In the genomic region with DNA sequence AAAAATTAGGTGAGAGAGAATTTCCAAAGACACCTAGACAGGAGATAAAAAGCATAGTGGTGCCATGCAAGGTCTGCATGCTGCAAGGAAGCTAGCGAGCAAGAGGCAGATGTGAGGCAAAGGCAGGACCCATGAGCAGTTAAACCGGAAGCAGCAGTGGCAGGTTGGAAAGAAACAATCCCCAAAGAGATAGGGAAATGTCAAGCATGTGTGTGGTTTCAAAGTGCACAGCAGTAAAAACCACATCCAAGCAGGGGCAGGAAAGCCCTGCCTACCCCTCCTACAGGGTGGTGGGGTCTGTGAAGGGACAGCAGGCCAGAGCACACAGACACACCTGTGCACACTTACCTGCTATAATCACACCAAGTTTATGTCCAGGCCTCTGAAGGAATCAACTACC, we compare ENCODE assay signal across 22 mouse cellular contexts.
A peak's percentile ranks its signal among the peaks of the same experiment; 100 is the strongest.
DNase-seq lines count a peak whose midpoint lies in the region; ATAC-seq lines count a peak whose summit lies in the region.
"Had no signal": no experiment of that assay in that cellular context is flagged by ENCODE, and none has a peak within 500 bp of the region (broad histone marks: within the 10 kb centered on the region; RNA-seq: fewer than 3 reads in every experiment).

No protein-coding gene starts in this region.

- H3K27me3 ChIP-seq in heart, embryonic 16.5 days (ENCODE audit: control insufficient read depth, insufficient read depth, low read length): no peaks in the 10 kb centered on the region
- no peaks in the 10 kb centered on the region for H3K27me3 ChIP-seq in kidney, embryonic 15.5 days
- H3K27me3 ChIP-seq: embryonic facial prominence, embryonic 13.5 days; forebrain, embryonic 15.5 days; heart, embryonic 12.5 days; hindbrain, embryonic 13.5 days; liver, embryonic 13.5 days; lung, embryonic 15.5 days; midbrain, embryonic 13.5 days; neural tube, embryonic 13.5 days had no signal

- H3K9ac ChIP-seq in heart, embryonic 16.5 days (ENCODE audit: low read length): no peak overlapping the region
- H3K9ac ChIP-seq in kidney, embryonic 15.5 days: no peak overlapping the region
- H3K9ac ChIP-seq: embryonic facial prominence, embryonic 13.5 days; forebrain, embryonic 15.5 days; heart, embryonic 12.5 days; hindbrain, embryonic 13.5 days; limb, embryonic 13.5 days; lung, embryonic 15.5 days; midbrain, embryonic 13.5 days; neural tube, embryonic 13.5 days had no signal

- no peak overlapping the region for H3K27ac ChIP-seq in heart, embryonic 16.5 days (ENCODE audit: low read length)
- H3K27ac ChIP-seq in kidney, embryonic 15.5 days: no peak overlapping the region
- H3K27ac ChIP-seq: embryonic facial prominence, embryonic 13.5 days; forebrain, embryonic 15.5 days; gastrocnemius, adult 2 months; hindbrain, embryonic 13.5 days; limb, embryonic 13.5 days; liver, embryonic 13.5 days; lung, embryonic 15.5 days; macrophage; midbrain, embryonic 13.5 days; neural tube, embryonic 13.5 days had no signal

- H3K9me3 ChIP-seq in heart, embryonic 16.5 days (replicated peaks; ENCODE audit: control insufficient read depth, low read length): no peaks in the 10 kb centered on the region
- H3K9me3 ChIP-seq in kidney, embryonic 15.5 days (replicated peaks): no peaks in the 10 kb centered on the region
- H3K9me3 ChIP-seq: embryonic facial prominence, embryonic 13.5 days; forebrain, embryonic 15.5 days; heart, embryonic 12.5 days; hindbrain, embryonic 13.5 days; limb, embryonic 13.5 days; liver, embryonic 13.5 days; lung, embryonic 15.5 days; midbrain, embryonic 13.5 days; neural tube, embryonic 13.5 days had no signal

- H3K4me3 ChIP-seq in heart, embryonic 16.5 days (ENCODE audit: low read length): no peak overlapping the region
- no peak overlapping the region for H3K4me3 ChIP-seq in kidney, embryonic 15.5 days (replicated peaks)
- H3K4me3 ChIP-seq: embryonic facial prominence, embryonic 13.5 days; forebrain, embryonic 15.5 days; gastrocnemius, adult 2 months; heart, embryonic 12.5 days; hindbrain, embryonic 13.5 days; limb, embryonic 13.5 days; liver, embryonic 13.5 days; lung, embryonic 15.5 days; midbrain, embryonic 13.5 days; neural tube, embryonic 13.5 days had no signal

- H3K4me1 ChIP-seq in heart, embryonic 16.5 days (ENCODE audit: control insufficient read depth, insufficient read depth, low read length): no peaks in the 10 kb centered on the region
- H3K4me1 ChIP-seq in kidney, embryonic 15.5 days: no peaks in the 10 kb centered on the region
- H3K4me1 ChIP-seq: embryonic facial prominence, embryonic 13.5 days; forebrain, embryonic 15.5 days; hindbrain, embryonic 13.5 days; limb, embryonic 13.5 days; lung, embryonic 15.5 days; midbrain, embryonic 13.5 days; neural tube, embryonic 13.5 days had no signal

- no peak overlapping the region for H3K4me2 ChIP-seq in heart, embryonic 16.5 days (ENCODE audit: low read depth, low read length)
- no peak overlapping the region for H3K4me2 ChIP-seq in kidney, embryonic 15.5 days
- H3K4me2 ChIP-seq: embryonic facial prominence, embryonic 13.5 days; forebrain, embryonic 15.5 days; heart, embryonic 12.5 days; hindbrain, embryonic 13.5 days; limb, embryonic 13.5 days; liver, embryonic 13.5 days; lung, embryonic 15.5 days; midbrain, embryonic 13.5 days; neural tube, embryonic 13.5 days had no signal

- WGBS in heart, embryonic 16.5 days: 72% methylated on average over 2 of the region's 2 CpGs
- 73% methylated on average over 2 of the region's 2 CpGs for WGBS in kidney, embryonic 15.5 days

- H3K36me3 ChIP-seq in heart, embryonic 16.5 days (ENCODE audit: control insufficient read depth, insufficient read depth): no peaks in the 10 kb centered on the region
- no peaks in the 10 kb centered on the region for H3K36me3 ChIP-seq in kidney, embryonic 15.5 days
- H3K36me3 ChIP-seq: forebrain, embryonic 15.5 days; liver, embryonic 13.5 days; lung, embryonic 15.5 days had no signal

- DNase-seq in heart, adult 9 months (ENCODE audit: low spot score in 2 of 2): no peak
- peak; percentile 48 for DNase-seq in T-cell, adult 2 months (ENCODE audit: low spot score)
- DNase-seq in naive thymus-derived CD4-positive, alpha-beta T cell, adult 2 months (ENCODE audit: low read depth): peak; percentile 75
- peak; percentile 62 to 73 for DNase-seq in thymus, postnatal 36 days
- no peak for DNase-seq in urinary bladder, adult 18-20 months (ENCODE audit: low spot score in 2 of 2)
- DNase-seq: adrenal gland, adult 2 months; cerebellum, adult 9-10 months; gastrocnemius, adult 2 months; liver, embryonic 13.5 days; spleen, adult 18-20 months had no signal

- ATAC-seq in heart, embryonic 16.5 days (replicated peaks; ENCODE audit: extremely low read depth, insufficient read depth, low FRiP score): peak; percentile 50; the same call in 1 of the 2 replicates
- no peak for ATAC-seq in kidney, embryonic 15.5 days (replicated peaks; ENCODE audit: low FRiP score)
- ATAC-seq in erythroblast, adult 5-6 weeks (replicated peaks; ENCODE audit: low FRiP score, poor library complexity, severe bottlenecking): no peak
- ATAC-seq: forebrain, embryonic 15.5 days; midbrain, embryonic 13.5 days had no signal

Comparison
In these comparisons a context has a peak if more than half of its experiments do, and no peak if none do; other contexts are left out.
1. DNase-seq: peak in T-cell, adult 2 months (single experiment), naive thymus-derived CD4-positive, alpha-beta T cell, adult 2 months (single experiment) and thymus, postnatal 36 days (2 of 2); none in heart, adult 9 months (0 of 2) and urinary bladder, adult 18-20 months (0 of 2).